Mouse (Mus musculus) MEL (cell line): ENCODE data around the gene Fnip2.

Experiments used
- CTCF ChIP-seq, 3 experiments: IDR thresholded peaks in 2 of 3; conservative IDR thresholded peaks in 1 of 3; 2 replicates each; pipeline ENCODE4 v1.5.1; 2011 to 2012; ENCODE audit warnings: low read length in 3 of 3, low read depth in 2 of 3, mild to moderate bottlenecking in 2 of 3, improper control_type of control experiment in 1 of 3, inconsistent platforms in 1 of 3, mixed read lengths in 1 of 3, moderate library complexity in 1 of 3; ENCODE audit not compliant: control insufficient read depth in 1 of 3, insufficient read depth in 1 of 3, poor library complexity in 1 of 3, severe bottlenecking in 1 of 3
- ETS1 ChIP-seq: IDR thresholded peaks from 2 replicates; pipeline ENCODE4 v1.6.1; 2012; ENCODE audit warnings: low read depth, mild to moderate bottlenecking, inconsistent platforms, low read length, improper control_type of control experiment, moderate library complexity
- HCFC1 ChIP-seq: IDR thresholded peaks from 2 replicates; pipeline ENCODE4 v1.6.1; 2012; ENCODE audit warnings: low read depth, mild to moderate bottlenecking, inconsistent platforms, low read length, improper control_type of control experiment, moderate library complexity
- POLR2A ChIP-seq, 2 experiments: IDR thresholded peaks; 2 replicates each; pipeline ENCODE4 v1.6.1; 2011 to 2012; ENCODE audit warnings: low read length in 2 of 2, mild to moderate bottlenecking in 2 of 2, control low read depth in 1 of 2, improper control_type of control experiment in 1 of 2, low read depth in 1 of 2, moderate library complexity in 1 of 2; ENCODE audit not compliant: control insufficient read depth in 1 of 2, insufficient read depth in 1 of 2, poor library complexity in 1 of 2
- SIN3A ChIP-seq: IDR thresholded peaks from 2 replicates; pipeline ENCODE4 v1.6.1; 2012; ENCODE audit warnings: low read length, improper control_type of control experiment, inconsistent platforms

- TF ChIP-seq CTCF (IDR thresholded peaks at IDR 0.05 in 2 of 3, conservative IDR thresholded peaks at IDR 0.05 in 1 of 3; ENCODE audit: control insufficient read depth in 1 of 3, insufficient read depth in 1 of 3, low read depth in 2 of 3, low read length in 3 of 3, poor library complexity in 1 of 3, severe bottlenecking in 1 of 3) (no peak), SIN3A (0 out of 2 replicates have a peak, but pooled peaks have one; percentile 16), POLR2A (IDR thresholded peaks at IDR 0.05; ENCODE audit: control insufficient read depth in 1 of 2, insufficient read depth in 1 of 2, low read depth in 1 of 2, low read length in 2 of 2, poor library complexity in 1 of 2) (no peak), ETS1 (no peak), HCFC1 (no peak)
Measured at GRCm38 (mm10) chr3:79542585-79542984, 25.0 kb downstream of the Fnip2 start.
